Mouse (Mus musculus) ovary, postnatal 14 days (tissue): ENCODE results near the gene Mbnl1.

Experiments used
- DNase-seq: peaks from one replicate; pipeline ENCODE4 v3.0.0; 2022; ENCODE audit warnings: low spot score

Mbnl1 gene

DNA sequence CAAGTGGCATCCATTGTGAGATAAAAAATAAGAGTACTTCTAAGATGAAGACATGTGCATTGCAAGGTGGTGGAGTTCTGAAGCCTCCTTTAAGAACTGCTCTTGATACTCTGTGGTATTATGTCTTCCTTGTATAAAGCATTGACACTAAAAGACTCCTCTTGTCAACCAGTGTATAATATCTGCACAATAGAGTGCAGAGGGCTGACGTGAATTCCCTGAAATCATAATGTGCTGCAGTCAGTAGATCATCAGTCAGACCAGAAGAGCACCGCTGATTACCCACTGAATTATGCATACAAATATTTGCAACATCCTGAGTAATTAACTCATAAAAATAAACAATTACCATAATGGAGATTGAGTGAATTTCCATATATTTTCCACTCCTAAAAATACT is 97.2 kb downstream of the Mbnl1 start:
- DNase-seq = no peak

DNA sequence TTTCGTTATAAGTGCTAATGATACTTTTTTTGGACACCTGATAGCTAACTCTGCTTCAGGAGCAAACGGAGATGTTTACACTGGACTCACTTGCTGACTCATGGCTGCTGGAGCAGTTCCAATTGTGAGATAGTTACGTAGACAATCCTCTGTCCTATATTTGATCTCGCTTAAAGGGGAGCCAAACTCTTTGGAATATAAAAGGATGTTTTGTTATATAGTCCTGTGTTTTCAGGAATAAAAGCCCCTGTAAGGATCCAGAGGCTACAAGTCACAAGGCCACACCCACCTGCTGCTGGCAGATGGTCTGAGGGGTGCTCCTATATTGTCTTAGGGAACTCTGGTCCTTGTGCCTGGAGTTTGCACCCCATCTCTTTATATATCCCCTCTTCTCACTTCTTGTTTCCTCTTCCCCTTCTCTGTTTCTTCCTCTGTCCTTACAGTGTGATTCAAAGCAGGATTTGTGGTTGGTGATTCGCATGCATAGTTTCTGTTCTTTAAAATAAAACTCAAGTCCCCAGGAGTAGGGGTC is 97.9 kb downstream of the Mbnl1 start:
- no peak for DNase-seq

DNA sequence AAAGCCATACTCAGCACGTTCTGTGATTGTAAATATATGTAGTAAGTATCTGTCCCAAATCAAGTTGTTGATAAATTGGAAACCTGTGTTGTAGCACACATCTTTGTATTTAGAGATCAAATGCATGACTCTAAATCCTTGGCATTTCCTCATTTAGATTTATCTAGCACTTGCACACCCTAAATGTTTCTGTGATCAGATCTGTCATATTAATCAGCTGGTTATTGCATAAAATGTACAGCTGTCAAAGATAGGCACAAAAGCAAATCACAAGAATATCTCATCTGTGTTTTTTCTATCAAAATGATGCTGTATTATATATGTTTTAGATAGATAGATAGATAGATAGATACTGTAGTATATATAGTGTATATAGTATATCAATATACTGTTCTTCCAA is 98.9 kb downstream of the Mbnl1 start:
- DNase-seq = no peak

DNA sequence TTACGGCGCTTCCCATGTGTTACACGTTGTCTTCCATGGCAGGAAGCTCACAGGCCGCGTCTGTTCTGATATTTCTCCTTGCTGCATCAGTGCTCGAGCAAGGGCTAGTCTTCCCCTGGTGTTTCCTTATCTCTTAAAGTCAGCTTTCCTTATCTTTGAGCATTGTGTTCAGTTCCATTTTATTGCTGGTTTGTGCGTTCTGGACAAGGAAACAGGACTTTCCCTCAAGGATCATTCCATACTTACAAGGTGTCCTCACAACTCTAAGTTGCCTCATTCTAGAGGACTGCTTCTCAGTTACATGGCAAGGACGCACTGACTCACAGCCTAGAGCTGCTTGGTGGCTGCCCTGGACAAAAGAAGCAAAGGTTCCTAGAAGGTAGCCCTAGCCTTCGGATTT is 101.6 kb downstream of the Mbnl1 start:
- DNase-seq = no peak

DNA sequence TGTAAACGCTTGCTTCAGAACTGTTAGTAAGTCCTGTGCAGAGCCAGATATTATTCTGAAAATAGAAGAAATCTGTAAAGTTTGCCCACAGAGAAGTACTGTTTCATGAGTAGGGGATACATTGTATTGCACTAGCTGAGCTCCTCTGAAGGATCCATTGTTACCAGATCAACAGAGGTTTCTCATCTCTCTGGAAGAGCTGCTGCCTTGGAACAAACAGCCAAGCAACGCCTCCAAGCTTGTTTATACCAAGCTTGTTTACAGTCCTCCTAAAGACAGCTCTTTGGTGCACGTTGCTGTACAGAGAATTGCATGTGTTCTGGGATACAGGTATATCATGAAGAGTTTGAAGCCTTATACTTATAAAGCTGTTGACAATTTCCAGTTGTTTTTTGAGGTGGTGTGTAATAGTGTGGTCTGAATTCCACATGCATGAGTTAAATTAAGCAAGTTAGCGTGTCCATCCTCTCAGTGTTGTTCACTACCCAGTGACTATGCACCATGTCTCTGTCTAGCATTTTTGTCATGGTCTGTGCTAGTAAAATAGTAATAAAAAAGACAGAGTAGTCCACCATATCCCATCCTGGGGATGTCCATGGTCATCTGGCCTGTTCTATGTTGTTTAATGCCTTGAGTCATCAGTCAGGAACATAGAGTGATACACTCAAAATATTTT is 102.4 kb downstream of the Mbnl1 start:
- no peak for DNase-seq

DNA sequence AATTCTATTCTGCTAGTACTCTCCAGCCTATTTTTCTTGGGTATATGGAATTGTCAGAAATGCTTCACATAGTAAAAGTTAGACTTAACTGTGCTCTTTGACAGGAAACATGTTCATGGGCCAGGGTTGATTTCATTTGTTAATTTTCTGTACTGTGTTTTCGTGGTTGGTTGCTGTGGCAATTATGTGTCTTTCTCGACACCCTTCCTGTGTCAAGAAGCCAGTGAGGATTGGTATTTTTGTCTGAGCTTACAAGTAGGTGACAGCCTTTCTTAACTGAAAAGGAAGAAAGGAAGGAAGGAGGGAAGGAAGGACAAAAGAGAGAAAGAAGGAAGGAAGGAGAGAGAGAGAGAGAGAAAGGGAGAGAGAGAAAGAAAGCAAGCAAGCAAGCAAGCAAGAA is 103.3 kb downstream of the Mbnl1 start:
- DNase-seq = no peak

DNA sequence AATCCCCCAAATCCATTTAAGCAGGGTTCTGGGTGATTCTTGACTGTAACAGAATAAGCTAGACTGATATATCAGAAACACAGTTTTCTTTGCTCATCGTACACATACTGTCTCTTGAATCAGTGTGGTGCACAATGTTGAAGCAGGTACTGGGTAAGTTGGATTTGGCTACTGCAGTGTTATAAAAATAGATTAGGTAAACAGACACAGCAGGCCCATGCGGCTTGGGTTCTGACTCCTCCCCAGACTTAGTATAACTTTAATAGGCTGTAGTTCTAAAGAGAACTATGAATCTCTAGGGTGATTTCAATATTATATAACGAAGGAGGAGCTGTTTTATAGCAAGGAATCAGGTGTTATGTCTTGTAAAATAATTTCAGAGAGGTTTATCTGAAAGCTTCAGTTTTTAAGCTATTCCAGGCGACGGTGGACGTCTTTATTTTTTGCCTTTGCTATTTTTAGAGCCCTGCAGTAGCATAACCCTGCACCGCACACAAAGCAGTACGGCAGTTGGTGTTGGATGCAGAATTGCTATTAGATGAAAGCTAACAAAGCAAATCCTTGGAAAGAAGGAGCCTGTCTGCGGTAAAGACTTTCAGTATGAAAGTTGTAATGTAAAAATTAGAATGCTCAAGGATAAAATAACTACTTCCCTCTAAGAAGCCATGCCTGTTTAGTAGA is 103.9 kb downstream of the Mbnl1 start:
- DNase-seq = no peak

DNA sequence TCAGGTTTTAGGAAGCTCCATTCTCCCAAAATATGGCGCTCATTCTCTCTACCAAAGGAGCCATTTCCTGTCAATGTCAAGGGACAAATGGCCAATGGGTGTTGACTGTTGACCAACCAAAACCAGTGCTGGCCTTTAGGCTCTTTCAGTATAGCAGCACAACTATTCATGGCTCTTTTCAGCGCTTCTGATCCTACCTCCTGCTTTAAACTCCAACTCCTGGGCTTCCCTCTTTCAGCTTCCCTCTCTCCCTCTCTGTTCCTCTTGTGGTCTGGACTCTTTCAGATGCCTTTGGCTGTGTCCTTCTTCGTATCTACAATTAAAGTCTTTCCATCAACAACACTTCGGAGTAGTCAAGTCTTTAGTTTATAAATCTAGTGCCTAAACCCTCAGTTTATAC is 107.2 kb downstream of the Mbnl1 start:
- DNase-seq = no peak

DNA sequence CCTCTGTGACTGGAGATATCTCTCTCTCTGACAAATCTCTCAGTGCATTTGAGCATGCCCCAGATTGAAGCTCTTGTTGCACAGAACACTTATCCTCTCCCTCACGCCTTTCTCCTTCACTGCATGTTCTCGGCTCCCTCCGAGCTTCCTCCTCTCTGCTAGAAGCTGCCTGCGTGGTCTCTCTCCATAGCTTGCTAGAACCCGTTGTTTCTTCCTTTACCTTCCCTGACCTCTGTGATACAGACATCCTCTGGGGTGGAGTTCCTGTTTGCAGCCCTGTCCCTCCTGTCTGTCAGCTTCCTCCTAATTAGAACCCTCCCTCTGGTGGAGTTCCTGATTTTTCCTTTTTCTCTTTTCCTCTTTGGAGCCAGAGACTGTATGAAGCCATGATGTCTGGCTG is 108.1 kb downstream of the Mbnl1 start:
- DNase-seq = no peak

DNA sequence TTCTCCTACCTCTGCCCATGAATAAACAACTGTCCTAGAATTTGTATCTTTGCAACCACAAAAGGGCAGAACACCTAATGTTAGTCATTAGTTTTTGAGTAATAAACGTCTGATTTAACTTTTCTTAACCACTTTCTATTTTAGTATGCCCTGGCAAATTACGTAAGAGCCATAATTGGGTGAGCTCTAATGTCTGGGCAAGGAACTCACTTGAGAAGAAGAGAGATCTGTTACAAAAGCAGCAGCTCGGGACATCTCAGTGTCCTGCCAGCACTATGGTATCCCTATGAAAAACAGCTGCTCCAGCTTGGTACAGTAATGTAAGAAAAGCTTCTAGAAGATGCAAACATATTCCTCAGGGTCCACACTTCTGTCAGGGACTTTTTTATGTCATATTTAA is 109.5 kb downstream of the Mbnl1 start:
- DNase-seq = no peak

DNA sequence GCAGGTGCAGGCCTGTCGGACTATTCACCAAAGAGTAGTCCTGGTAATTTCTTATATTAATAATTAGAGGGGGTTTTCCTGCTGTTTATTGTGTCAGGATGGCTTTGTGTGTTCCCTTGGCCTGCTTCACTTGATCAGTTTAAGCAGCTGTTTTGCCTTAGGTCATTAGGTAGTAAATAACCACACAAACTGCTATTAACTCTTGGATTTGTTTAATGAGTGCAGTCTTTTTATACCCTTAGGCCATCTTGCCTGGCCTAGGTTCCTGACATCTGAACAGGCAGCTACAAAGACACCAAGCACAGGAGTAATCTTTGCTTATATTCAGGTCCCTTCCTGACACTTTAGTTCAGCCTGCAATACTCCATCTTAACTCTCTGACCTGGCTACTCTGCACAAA is 110.0 kb downstream of the Mbnl1 start:
- DNase-seq = no peak

DNA sequence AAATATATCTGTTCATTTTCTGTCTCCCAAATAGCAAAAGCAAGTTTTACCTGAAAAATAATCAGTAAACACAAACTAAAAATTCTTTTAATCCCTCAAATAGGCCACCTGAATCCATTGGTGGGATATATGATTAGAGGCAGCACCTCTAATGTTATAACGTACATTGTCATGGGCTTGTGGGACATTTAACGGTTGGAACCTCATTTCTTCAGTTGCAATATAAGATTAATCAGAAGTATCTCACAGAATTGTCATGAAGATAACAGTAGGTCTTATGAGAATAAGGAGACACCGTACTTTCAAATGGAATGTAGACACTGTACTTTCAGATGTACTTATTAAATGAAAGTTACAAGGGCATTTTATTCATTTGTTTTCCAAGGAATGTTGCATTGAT is 112.1 kb downstream of the Mbnl1 start:
- no peak for DNase-seq

DNA sequence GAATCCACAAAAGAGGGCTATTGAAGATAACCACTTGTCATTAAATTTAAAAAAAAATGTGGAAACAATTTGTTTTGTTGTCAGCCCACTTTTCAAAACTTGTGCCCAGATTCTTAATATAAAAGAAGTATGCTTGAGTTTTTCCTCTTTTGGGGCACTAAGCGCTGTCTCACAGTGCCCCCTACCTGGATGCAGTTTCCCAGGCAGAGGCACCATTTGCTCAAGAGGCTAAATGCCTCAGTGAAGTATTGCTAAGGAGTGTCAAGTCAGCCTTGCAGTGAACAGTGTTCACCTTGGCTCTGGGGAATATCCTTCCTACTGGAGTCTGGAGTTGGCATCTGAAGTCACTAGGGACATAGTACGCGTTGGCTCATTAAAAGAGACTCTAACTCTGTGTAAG is 113.4 kb downstream of the Mbnl1 start:
- DNase-seq = no peak

DNA sequence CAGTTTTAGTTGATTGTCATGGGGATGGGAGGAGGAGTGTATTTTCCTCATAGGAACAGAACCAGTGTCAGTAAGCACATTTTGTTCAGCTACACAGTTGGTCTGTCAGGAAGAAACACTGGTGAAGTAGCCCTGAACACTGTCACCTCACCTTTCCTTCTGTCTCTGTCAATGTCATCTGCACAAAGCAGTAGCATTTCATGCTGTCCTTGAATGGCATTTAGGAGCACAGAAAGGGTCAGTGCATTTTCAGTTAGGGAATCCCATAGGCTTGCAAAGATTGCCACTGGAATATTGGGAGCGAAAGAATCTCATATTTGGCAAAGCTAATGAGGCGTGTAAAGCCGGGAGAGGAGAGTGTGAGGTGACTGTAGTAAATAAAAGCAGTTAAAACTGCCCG is 114.5 kb downstream of the Mbnl1 start:
- DNase-seq = no peak

DNA sequence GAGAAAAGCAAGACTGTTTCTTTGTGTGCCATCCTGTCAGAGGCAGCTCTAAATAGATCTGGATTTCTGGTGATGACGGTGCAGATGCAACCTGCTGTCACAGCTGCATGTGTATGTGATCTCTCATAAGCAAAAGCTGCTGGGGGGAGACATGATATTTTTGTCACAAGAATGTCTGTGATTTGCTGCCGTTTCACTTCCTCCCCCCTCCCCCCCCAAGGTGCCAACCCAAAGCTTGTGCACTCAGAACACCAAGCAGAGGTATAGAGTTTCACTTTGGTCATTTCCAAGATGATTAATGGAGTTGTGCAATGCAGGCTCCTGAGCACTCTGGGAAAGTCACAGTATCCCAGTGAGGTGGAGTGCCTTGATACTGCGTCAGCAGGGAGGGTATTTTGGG is 116.7 kb downstream of the Mbnl1 start:
- no peak for DNase-seq

DNA sequence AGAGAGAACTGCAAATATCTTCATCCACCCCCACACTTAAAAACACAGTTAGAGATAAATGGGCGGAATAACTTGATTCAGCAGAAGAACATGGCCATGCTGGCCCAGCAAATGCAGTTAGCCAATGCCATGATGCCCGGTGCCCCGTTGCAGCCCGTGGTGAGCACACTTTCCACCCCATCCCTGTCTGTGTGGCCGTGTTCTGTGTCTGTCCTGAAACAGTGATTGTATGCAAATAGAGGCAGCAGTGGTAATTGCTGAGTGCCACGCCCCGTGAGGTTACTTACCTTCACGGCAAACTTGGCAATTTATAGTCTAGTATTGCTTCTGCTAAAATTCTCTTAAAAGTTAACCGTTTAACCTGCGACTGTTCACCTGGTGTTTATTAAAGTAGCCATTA is 123.0 kb downstream of the Mbnl1 start:
- no peak for DNase-seq

DNA sequence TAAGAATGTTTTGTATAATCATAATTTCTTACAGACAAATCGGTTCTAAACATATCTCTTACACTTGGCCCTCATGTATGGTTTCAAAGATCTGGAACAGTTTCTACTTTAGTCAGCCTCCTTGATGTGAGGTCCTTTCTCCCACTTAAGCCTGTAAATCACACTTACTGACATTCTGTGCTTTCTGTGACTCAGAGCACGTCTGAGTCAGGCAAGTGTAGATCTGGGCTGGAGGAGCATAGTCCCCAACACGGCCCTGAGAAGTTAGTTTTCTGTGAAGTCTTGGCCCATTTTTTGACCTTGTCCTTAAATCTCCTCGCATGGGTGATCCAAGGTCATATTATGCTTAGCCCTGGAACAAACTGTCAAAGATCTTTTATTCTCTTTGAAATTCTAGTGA is 124.4 kb downstream of the Mbnl1 start:
- no peak for DNase-seq

DNA sequence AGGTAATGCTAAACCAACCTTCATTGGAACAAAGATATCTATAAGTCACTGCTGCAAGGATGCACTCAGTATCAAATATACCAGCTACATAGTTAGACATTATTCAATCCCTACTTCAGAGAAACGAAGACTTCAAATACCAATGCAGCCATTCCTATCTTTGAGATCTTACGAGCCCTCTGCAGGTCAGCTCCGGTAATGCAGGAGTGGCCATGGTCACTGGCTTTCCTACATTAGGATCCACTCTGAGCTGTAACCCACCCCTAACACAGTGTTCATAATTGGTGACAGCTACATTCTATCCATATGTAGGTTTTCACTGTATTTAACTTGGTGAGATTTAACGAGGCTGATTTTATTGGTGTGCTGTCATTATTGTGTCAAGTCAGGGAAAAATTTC is 129.1 kb downstream of the Mbnl1 start:
- DNase-seq = peak; percentile 55

DNA sequence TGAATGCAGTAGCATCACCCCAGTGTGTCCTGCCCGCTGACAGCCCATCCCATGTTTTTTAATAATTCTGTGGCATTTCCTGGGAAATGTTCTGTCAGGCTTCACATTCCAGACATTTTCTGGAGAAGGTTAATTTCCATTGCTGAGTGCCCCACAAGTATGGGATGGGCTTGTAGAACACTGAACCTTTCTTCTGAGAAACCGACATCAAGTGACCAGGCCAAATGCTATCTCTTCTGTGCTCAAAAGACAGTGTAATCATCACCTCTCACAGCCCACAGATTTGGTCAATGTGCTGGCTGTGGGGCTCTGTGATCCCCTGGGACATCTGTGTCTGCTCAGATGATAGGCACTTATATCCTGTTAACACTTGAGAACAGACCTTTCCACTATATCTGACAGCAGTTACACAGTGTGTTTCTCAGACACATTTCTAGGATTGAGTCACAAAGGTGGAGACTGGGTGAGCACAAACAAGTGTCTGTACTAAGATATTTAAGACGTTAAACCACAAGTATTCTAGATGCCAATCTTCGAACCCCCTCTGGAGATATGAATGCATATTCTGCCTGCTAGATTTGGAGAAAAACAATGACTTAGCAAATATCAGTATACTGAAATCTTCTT is 130.4 kb downstream of the Mbnl1 start:
- no peak for DNase-seq

DNA sequence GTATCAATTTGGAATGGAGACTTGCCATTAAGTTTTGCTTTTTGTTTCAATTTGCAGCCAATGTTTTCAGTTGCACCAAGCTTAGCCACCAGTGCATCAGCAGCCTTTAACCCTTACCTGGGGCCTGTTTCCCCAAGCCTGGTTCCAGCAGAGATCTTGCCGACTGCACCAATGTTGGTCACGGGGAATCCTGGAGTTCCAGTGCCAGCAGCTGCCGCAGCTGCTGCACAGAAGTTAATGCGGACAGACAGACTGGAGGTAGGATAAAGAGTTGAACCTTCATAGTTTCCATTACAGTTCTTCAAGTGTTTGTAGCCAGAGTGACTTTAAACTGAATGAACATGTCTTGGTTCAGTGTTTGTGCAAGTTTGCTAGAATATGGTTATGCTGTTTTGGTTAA is 131.0 kb downstream of the Mbnl1 start:
- no peak for DNase-seq

DNA sequence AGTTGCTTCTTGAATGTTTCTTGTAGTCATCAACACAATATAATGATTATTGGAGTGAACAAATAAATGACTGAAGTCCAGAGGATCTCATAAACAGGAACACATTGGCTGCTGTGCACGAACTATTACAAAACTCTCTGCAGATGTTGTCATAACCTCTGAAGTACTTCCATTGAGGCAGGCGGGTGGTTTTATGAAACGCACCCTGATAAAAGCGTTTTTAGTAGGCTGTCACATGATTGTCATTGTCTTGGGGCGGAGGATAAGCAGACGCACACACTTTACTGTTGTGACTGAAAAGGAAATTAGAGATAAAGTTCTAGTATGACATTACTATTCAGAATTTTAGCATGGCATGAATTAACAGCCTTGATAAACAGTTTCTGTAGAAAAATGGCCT is 131.6 kb downstream of the Mbnl1 start:
- DNase-seq = no peak

DNA sequence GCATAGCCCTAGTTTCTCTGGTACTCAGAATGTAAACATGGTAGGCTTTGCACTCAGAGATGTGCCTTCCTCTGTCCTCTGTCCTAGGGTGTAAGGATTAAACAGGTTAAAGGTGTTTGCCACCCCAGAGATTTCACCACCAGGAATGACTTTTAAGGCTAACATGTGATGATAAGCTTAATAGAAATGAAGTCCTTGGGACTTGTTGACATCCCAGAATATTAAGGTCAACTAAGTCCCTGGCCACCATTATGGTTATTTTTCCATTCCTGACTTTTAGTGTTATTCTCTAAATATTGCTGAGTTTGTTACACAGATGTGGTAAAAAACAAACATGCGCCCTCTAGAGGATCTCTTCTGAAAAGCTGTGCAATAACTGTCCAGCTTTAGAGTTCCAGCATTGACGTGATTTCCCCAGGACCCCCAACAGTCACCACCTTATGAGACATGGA is 136.3 kb downstream of the Mbnl1 start:
- DNase-seq = no peak

DNA sequence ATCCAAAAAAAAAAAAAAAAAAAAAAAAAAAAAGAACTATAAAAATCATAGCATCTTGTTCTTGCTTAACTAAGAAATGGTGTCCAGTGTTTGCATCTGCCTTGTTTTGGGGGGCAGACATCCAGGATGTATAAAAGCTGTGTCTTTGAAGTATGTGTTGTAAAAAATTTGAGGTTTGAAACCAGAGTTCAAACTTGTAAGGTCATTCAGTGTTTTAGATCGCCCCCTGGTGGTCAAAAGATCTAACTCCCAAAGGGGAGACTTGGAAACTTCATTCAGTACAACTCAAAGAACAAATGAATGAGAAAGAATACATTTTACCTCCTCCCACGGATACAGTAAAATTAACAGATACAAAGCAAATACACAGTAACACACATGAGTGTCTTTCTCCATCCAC is 139.2 kb downstream of the Mbnl1 start:
- peak; percentile 51 for DNase-seq
